Mouse (Mus musculus) stomach, postnatal 0 days (tissue): Measurements from ENCODE around the gene Cactin. TPM values are rescaled to one million over a fixed set of nuclear protein-coding genes. Genes with fewer than 3 reads are reported as not detected.

Experiments
- ATAC-seq: fragments of 200-750 bp; cut with Nextera tagmentation; 2 replicates; pipeline ENCODE4 v1.8.0; 2017; ENCODE audit not compliant: low FRiP score, low TSS enrichment
- DNase-seq: peaks from one replicate; pipeline ENCODE4 v3.0.0-alpha.2; 2016; ENCODE audit warnings: low spot score
- H3K27ac ChIP-seq: fragments of 300-500 bp; sonication (generic); replicated peaks from 2 replicates; pipeline ENCODE4 v1.5.1; 2014; ENCODE audit warnings: mild to moderate bottlenecking, control low read depth
- H3K27me3 ChIP-seq: fragments of 300-500 bp; sonication (generic); 2 replicates; pipeline ENCODE4 v1.6.1; 2014; ENCODE audit warnings: low read length; ENCODE audit not compliant: control insufficient read depth, insufficient read depth
- H3K36me3 ChIP-seq: fragments of 300-500 bp; sonication (generic); 2 replicates; pipeline ENCODE4 v1.6.1; 2014; ENCODE audit warnings: low read length, mixed read lengths; ENCODE audit not compliant: control insufficient read depth, insufficient read depth
- H3K4me1 ChIP-seq: fragments of 300-500 bp; sonication (generic); replicated peaks from 2 replicates; pipeline ENCODE4 v1.6.1; 2014; ENCODE audit warnings: antibody characterized with exemption; ENCODE audit not compliant: control insufficient read depth, insufficient read depth
- H3K4me2 ChIP-seq: fragments of 300-500 bp; sonication (generic); replicated peaks from 2 replicates; pipeline ENCODE4 v1.6.1; 2014; ENCODE audit warnings: low read depth, mild to moderate bottlenecking, control low read depth, moderate library complexity
- H3K4me3 ChIP-seq: fragments of 300-500 bp; sonication (generic); 2 replicates; pipeline ENCODE4 v1.5.1; 2014; ENCODE audit warnings: low read depth, low read length, control low read depth
- H3K9ac ChIP-seq: fragments of 300-500 bp; sonication (generic); 2 replicates; pipeline ENCODE4 v1.6.1; 2014; ENCODE audit warnings: mild to moderate bottlenecking, low read length, control low read depth, mixed read lengths
- H3K9me3 ChIP-seq: fragments of 300-500 bp; sonication (generic); 2 replicates; pipeline ENCODE4 v1.6.1; 2016; ENCODE audit warnings: low read length; ENCODE audit not compliant: control insufficient read depth
- CTCF ChIP-seq: IDR thresholded peaks from 2 replicates; pipeline ENCODE4 v1.5.1; 2016; ENCODE audit warnings: antibody characterized with exemption, low read depth, mild to moderate bottlenecking, moderate library complexity
- EP300 ChIP-seq: optimal IDR thresholded peaks from 2 replicates; pipeline ENCODE3; 2016; ENCODE audit warnings: antibody characterized with exemption
- WGBS: fragments of 180-500 bp; shearing (Covaris S2); extraction: QIAGEN DNeasy Blood & Tissue Kit; methylation state at CpG from one replicate; pipeline ENCODE4 v1.1.7; 2014; 5-methylcytosine and 5-hydroxymethylcytosine counted together
- polyA plus RNA-seq: library from polyadenylated mRNA; unstranded; fragments of >200 nt; fragmentation: Nextera tagmentation; extraction: Ambion mirVana; gene quantifications from 2 replicates; pipeline ENCODE4 v1.2.1, GENCODE M21; 2015

The Cactin gene
- polyA plus RNA-seq, 1 experiment from 2014 or later: 16.2 TPM

GRCm38 (mm10) chr10:81350351-81351063 lies 29.6 kb downstream of the Cactin start, which contains the start of gene Hmg20b:
TSS of gene Hmg20b (minus strand) at chr10:81350480.
- no peaks in the 10 kb centered on the region for H3K36me3 ChIP-seq
- peak; percentile 99 for DNase-seq
- H3K9ac ChIP-seq: peak within 1 kb of the TSS; percentile 82
- peaks cover 5% of the 10 kb centered on the region for H3K4me1 ChIP-seq
- H3K27ac ChIP-seq: peak within 1 kb of the TSS; percentile 91
- no peaks in the 10 kb centered on the region for H3K9me3 ChIP-seq
- H3K4me3 ChIP-seq: peak within 1 kb of the TSS; percentile 71
- H3K4me2 ChIP-seq: peak within 1 kb of the TSS; percentile 90
- H3K27me3 ChIP-seq: no peaks in the 10 kb centered on the region
- peak; percentile 93 for ATAC-seq
- TF ChIP-seq EP300 (no peak), CTCF (peak; percentile 91)
- under 1% methylated on average over 49 of the region's 54 CpGs for WGBS

GRCm38 (mm10) chr10:81351678-81352291 lies 30.9 kb downstream of the Cactin start:
- no peak overlapping the region for H3K4me2 ChIP-seq
- no peak overlapping the region for H3K27ac ChIP-seq
- no peak for ATAC-seq

GRCm38 (mm10) chr10:81354738-81355477 lies 34.0 kb downstream of the Cactin start:
- H3K4me2 ChIP-seq: no peak overlapping the region
- no peak overlapping the region for H3K27ac ChIP-seq
- H3K27me3 ChIP-seq: no peaks in the 10 kb centered on the region
- no peaks in the 10 kb centered on the region for H3K36me3 ChIP-seq
- peaks cover 4% of the 10 kb centered on the region for H3K4me1 ChIP-seq
- no peaks in the 10 kb centered on the region for H3K9me3 ChIP-seq
- no peak overlapping the region for H3K4me3 ChIP-seq
- WGBS: 69% methylated on average over 9 of the region's 9 CpGs
- DNase-seq: no peak
- TF ChIP-seq CTCF (no peak), EP300 (no peak)
- no peak overlapping the region for H3K9ac ChIP-seq
- ATAC-seq: no peak

More at GRCm38 (mm10) chr10:81351678-81352291, 30.9 kb downstream of the Cactin start:
- Histone ChIP-seq H3K4me3 (no peak overlapping the region), H3K9me3 (no peaks in the 10 kb centered on the region), H3K9ac (no peak overlapping the region), H3K4me1 (peaks cover 7% of the 10 kb centered on the region), H3K27me3 (no peaks in the 10 kb centered on the region), H3K36me3 (no peaks in the 10 kb centered on the region)
- TF ChIP-seq CTCF (no peak), EP300 (no peak)
- peak; percentile 61 for DNase-seq
- 17% methylated on average over 9 of the region's 9 CpGs for WGBS

GRCm38 (mm10) chr10:81355533-81355932 lies 34.6 kb downstream of the Cactin start:
- H3K9ac ChIP-seq: no peak overlapping the region
- ATAC-seq (no peak), DNase-seq (no peak)
- H3K27me3 ChIP-seq: no peaks in the 10 kb centered on the region
- H3K9me3 ChIP-seq: no peaks in the 10 kb centered on the region
- TF ChIP-seq CTCF (no peak), EP300 (no peak)
- 89% methylated on average over 4 of the region's 4 CpGs for WGBS
- H3K36me3 ChIP-seq: no peaks in the 10 kb centered on the region
- no peak overlapping the region for H3K4me2 ChIP-seq
- no peak overlapping the region for H3K4me3 ChIP-seq
- peaks cover 4% of the 10 kb centered on the region for H3K4me1 ChIP-seq
- no peak overlapping the region for H3K27ac ChIP-seq

- Histone ChIP-seq H3K9ac (peak overlapping the region; percentile 18; the same call in 1 of the 2 replicates), H3K27ac (peak overlapping the region; percentile 8; the same call in 1 of the 2 replicates)
- WGBS: 60% methylated on average over 12 of the region's 12 CpGs
Measured at GRCm38 (mm10) chr10:81356352-81356990, 35.6 kb downstream of the Cactin start.

More at GRCm38 (mm10) chr10:81356352-81356990, 35.6 kb downstream of the Cactin start:
- no peak for ATAC-seq
- H3K9me3 ChIP-seq: no peaks in the 10 kb centered on the region
- peaks cover 4% of the 10 kb centered on the region for H3K4me1 ChIP-seq
- H3K27me3 ChIP-seq: no peaks in the 10 kb centered on the region
- no peak overlapping the region for H3K4me3 ChIP-seq
- H3K4me2 ChIP-seq: peak overlapping the region; percentile 98; the same call in 1 of the 2 replicates
- TF ChIP-seq CTCF (no peak), EP300 (no peak)
- H3K36me3 ChIP-seq: no peaks in the 10 kb centered on the region
- no peak for DNase-seq
